8 mouse cellular contexts compared by ENCODE assay signal in the genomic region with DNA sequence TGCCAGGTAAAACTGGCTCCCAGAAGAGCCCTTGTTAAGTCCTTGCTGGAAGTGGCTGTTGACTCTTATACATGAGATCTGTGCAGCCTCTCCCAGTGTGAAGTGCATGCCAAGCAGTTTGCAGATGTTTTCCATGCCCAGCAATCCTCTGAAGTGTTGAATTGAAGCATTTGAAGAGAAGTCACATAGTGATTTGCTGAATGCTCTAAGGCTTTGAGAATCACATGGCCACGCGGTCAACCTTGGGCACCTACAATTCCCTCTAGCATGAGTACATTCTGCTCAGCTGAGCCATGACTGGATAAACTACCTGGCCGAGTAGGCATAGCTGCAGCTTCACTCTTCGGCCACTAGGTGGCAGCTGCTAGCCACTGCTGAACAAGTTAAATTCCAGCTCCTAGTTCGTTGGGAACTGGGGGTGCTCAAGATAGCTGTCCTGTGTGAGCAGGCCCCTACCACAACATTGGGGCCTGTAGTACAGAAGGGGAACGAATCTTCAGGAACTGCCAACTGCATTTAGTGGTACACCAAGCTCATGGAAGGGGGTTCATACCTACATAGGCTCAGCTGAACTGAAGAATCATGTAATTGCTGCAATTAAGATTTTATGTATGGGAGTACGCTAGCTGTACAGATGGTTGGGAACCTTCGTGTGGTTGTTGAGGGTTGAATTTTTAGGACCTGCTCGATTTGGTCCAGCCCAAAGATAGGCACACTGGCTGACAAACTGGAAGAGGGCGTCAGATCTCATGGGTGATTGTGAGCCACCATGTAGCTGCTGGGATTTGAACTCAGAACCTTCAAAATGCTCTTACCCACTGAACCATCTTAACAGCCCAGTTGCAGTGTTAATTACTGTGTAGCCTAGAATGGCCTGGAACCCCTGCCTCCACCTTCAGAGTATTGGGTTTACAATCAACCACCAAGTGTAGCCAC. TPM values are rescaled to one million over a fixed set of nuclear protein-coding genes. Genes with fewer than 3 reads are reported as not detected.
DNase-seq lines count a peak whose midpoint lies in the region; ATAC-seq and TF ChIP-seq lines count a peak whose summit lies in the region.

No protein-coding gene starts in this region.

- H3K4me2 ChIP-seq in heart, postnatal 0 days (ENCODE audit: low read depth, low read length), result no peak overlapping the region
- no peak overlapping the region for H3K4me2 ChIP-seq in lung, embryonic 14.5 days

- H3K36me3 ChIP-seq in ES-Bruce4 (ENCODE audit: control insufficient read depth, insufficient read depth, low read length, poor library complexity, severe bottlenecking), result peaks cover 46% of the 10 kb centered on the region
- peaks cover 48% of the 10 kb centered on the region for H3K36me3 ChIP-seq in heart, postnatal 0 days (replicated peaks; ENCODE audit: control insufficient read depth, insufficient read depth, low read length)
- H3K36me3 ChIP-seq in lung, embryonic 14.5 days (ENCODE audit: insufficient read depth), result peaks cover 58% of the 10 kb centered on the region
- peaks cover 43% of the 10 kb centered on the region for H3K36me3 ChIP-seq in thymus, adult 2 months (ENCODE audit: control insufficient read depth, insufficient read depth, low read length)

- WGBS in heart, postnatal 0 days, result 30% methylated on average over 10 of the region's 10 CpGs
- 27% methylated on average over 10 of the region's 10 CpGs for WGBS in lung, embryonic 14.5 days
- WGBS in thymus, adult 2 months, result 35% methylated on average over 10 of the region's 10 CpGs

- ATAC-seq in heart, postnatal 0 days (ENCODE audit: insufficient read depth, low read depth), result peak; percentile 71
- ATAC-seq in lung, embryonic 14.5 days (ENCODE audit: insufficient read depth), result peak; percentile 62

- H3K27ac ChIP-seq in ES-Bruce4 (ENCODE audit: insufficient read depth, low read length), result peak overlapping the region; percentile 42
- no peak overlapping the region for H3K27ac ChIP-seq in heart, postnatal 0 days (ENCODE audit: low read depth)
- no peak overlapping the region for H3K27ac ChIP-seq in lung, embryonic 14.5 days (ENCODE audit: low read depth)
- no peak overlapping the region; the same call in 1 of the 2 replicates for H3K27ac ChIP-seq in thymus, adult 2 months (ENCODE audit: control insufficient read depth, insufficient read depth, low read length)

- TF ChIP-seq POLR2A in ES-Bruce4 (IDR thresholded peaks at IDR 0.05; ENCODE audit: insufficient read depth, low read length), result peak; percentile 11
- no peak for TF ChIP-seq POLR2A in thymus, adult 2 months (IDR thresholded peaks at IDR 0.05; ENCODE audit: control insufficient read depth, extremely low read depth, insufficient read depth, low read length, poor library complexity)

- no peaks in the 10 kb centered on the region for H3K9me3 ChIP-seq in ES-Bruce4 (replicated peaks; ENCODE audit: control insufficient read depth, insufficient read depth, low read length, poor library complexity, severe bottlenecking)
- no peaks in the 10 kb centered on the region for H3K9me3 ChIP-seq in heart, postnatal 0 days (replicated peaks; ENCODE audit: control insufficient read depth, low read length)
- no peaks in the 10 kb centered on the region for H3K9me3 ChIP-seq in lung, embryonic 14.5 days (ENCODE audit: low read depth, low read length)

- no peak overlapping the region for H3K9ac ChIP-seq in ES-Bruce4 (ENCODE audit: low read depth, poor library complexity, severe bottlenecking)
- no peak overlapping the region for H3K9ac ChIP-seq in heart, postnatal 0 days (replicated peaks; ENCODE audit: low read depth, low read length)
- no peak overlapping the region; the same call in 1 of the 2 replicates for H3K9ac ChIP-seq in lung, embryonic 14.5 days

- peak; percentile 72 for DNase-seq in c-Kit-negative CD71-positive TER-119-positive erythroid progenitor cells, embryonic 14.5 days (ENCODE audit: low read depth, low spot score)
- DNase-seq in fibroblast of lung, adult 2 months (ENCODE audit: low read depth), result peak; percentile 64
- peak; percentile 85 for DNase-seq in heart, postnatal 0 days (ENCODE audit: low spot score)
- peak; percentile 71 to 79 for DNase-seq in kidney, postnatal 36 days
- peak; percentile 94 for DNase-seq in lung, embryonic 14.5 days
- peak; percentile 38 for DNase-seq in ovary, postnatal 10 days (ENCODE audit: low spot score)
- peak; percentile 76 for DNase-seq in thymus, adult 2 months

- TF ChIP-seq EP300 in ES-Bruce4 (IDR thresholded peaks at IDR 0.05; ENCODE audit: insufficient read depth, low read depth, low read length), result no peak
- no peak for TF ChIP-seq EP300 in heart, postnatal 0 days (IDR thresholded peaks at IDR 0.05; ENCODE audit: low read depth)

- H3K4me1 ChIP-seq in ES-Bruce4 (ENCODE audit: control insufficient read depth, insufficient read depth, low read length), result no peaks in the 10 kb centered on the region
- peaks cover 10% of the 10 kb centered on the region for H3K4me1 ChIP-seq in heart, postnatal 0 days (ENCODE audit: control insufficient read depth, insufficient read depth)
- H3K4me1 ChIP-seq in lung, embryonic 14.5 days (ENCODE audit: insufficient read depth), result peaks cover 7% of the 10 kb centered on the region
- peaks cover 11% of the 10 kb centered on the region for H3K4me1 ChIP-seq in thymus, adult 2 months (replicated peaks; ENCODE audit: control insufficient read depth, insufficient read depth, low read length)

- H3K27me3 ChIP-seq in ES-Bruce4 (ENCODE audit: control insufficient read depth, insufficient read depth, low read length, poor library complexity, severe bottlenecking), result no peaks in the 10 kb centered on the region
- no peaks in the 10 kb centered on the region for H3K27me3 ChIP-seq in heart, postnatal 0 days (ENCODE audit: control insufficient read depth, insufficient read depth, low read length)
- no peaks in the 10 kb centered on the region for H3K27me3 ChIP-seq in lung, embryonic 14.5 days (ENCODE audit: insufficient read depth, low read length)
- H3K27me3 ChIP-seq in thymus, adult 2 months (ENCODE audit: control insufficient read depth, insufficient read depth, low read length), result no peaks in the 10 kb centered on the region

- TF ChIP-seq CTCF in ES-Bruce4 (IDR thresholded peaks at IDR 0.05; ENCODE audit: low read depth, low read length), result peak; percentile 97
- peak; percentile 99 for TF ChIP-seq CTCF in heart, postnatal 0 days (IDR thresholded peaks at IDR 0.05; ENCODE audit: low read depth)
- TF ChIP-seq CTCF in lung, embryonic 14.5 days (IDR thresholded peaks at IDR 0.05; ENCODE audit: low read depth), result peak; percentile 100
- TF ChIP-seq CTCF in thymus, adult 2 months (IDR thresholded peaks at IDR 0.05; ENCODE audit: borderline replicate concordance, control insufficient read depth, extremely low read depth, insufficient read depth, low read length, poor library complexity), result peak; percentile 84; the same call in 1 of the 2 replicates

- no peak overlapping the region for H3K4me3 ChIP-seq in ES-Bruce4 (ENCODE audit: low read depth, low read length)
- no peak overlapping the region for H3K4me3 ChIP-seq in heart, postnatal 0 days (ENCODE audit: low read depth, low read length)
- no peak overlapping the region for H3K4me3 ChIP-seq in lung, embryonic 14.5 days (ENCODE audit: low read depth, low read length)
- no peak overlapping the region for H3K4me3 ChIP-seq in thymus, adult 2 months (ENCODE audit: control insufficient read depth, insufficient read depth, low read length)

RNA-seq across cellular contexts. Expression of a gene that starts 6.4 kb away (rescaled TPM):
- 2,100 and 2,446 TPM in 2 replicates for polyA plus RNA-seq in ES-Bruce4 (2011; ENCODE audit: insufficient read depth, insufficient read length, low read depth, missing spikeins)
- 530 and 642 TPM in 2 replicates for total RNA-seq in heart, postnatal 0 days (2014; rRNA removed; ENCODE audit: low replicate concordance)
- 980 and 1,040 TPM in 2 replicates for polyA plus RNA-seq in heart, postnatal 0 days (2015; fragmentation: Nextera tagmentation; extraction: Ambion mirVana)
- polyA plus RNA-seq in lung, embryonic 14.5 days (2014; fragmentation: Nextera tagmentation; extraction: Ambion mirVana), result 3,015 and 3,069 TPM in 2 replicates
- polyA plus RNA-seq in thymus, adult 2 months (2012; rRNA removed), result 543 and 698 TPM in 2 replicates

RNA-seq across cellular contexts. Expression of a gene that starts 6.6 kb away (rescaled TPM):
- polyA plus RNA-seq in ES-Bruce4 (2011; ENCODE audit: insufficient read depth, insufficient read length, low read depth, missing spikeins), result 2.8 and 2.9 TPM in 2 replicates
- total RNA-seq in heart, postnatal 0 days (2014; rRNA removed; ENCODE audit: low replicate concordance), result 2.8 TPM in 1 of 2 replicates, not detected in the other
- 0.33 and 0.70 TPM in 2 replicates for polyA plus RNA-seq in heart, postnatal 0 days (2015; fragmentation: Nextera tagmentation; extraction: Ambion mirVana)
- polyA plus RNA-seq in lung, embryonic 14.5 days (2014; fragmentation: Nextera tagmentation; extraction: Ambion mirVana), result 0.16 and 0.24 TPM in 2 replicates
- 38.2 and 44.0 TPM in 2 replicates for polyA plus RNA-seq in thymus, adult 2 months (2012; rRNA removed)

RNA-seq across cellular contexts. Expression of a gene that starts 12.2 kb away (rescaled TPM):
- polyA plus RNA-seq in ES-Bruce4 (2011; ENCODE audit: insufficient read depth, insufficient read length, low read depth, missing spikeins), result 90.5 and 108 TPM in 2 replicates
- 16.0 and 28.2 TPM in 2 replicates for total RNA-seq in heart, postnatal 0 days (2014; rRNA removed; ENCODE audit: low replicate concordance)
- polyA plus RNA-seq in heart, postnatal 0 days (2015; fragmentation: Nextera tagmentation; extraction: Ambion mirVana), result 37.0 TPM in 2 replicates
- polyA plus RNA-seq in lung, embryonic 14.5 days (2014; fragmentation: Nextera tagmentation; extraction: Ambion mirVana), result 109 and 120 TPM in 2 replicates
- 1,726 and 1,877 TPM in 2 replicates for polyA plus RNA-seq in thymus, adult 2 months (2012; rRNA removed)

RNA-seq across cellular contexts. Expression of a gene that starts 20.7 kb away (rescaled TPM):
- 0.75 and 1.1 TPM in 2 replicates for polyA plus RNA-seq in ES-Bruce4 (2011; ENCODE audit: insufficient read depth, insufficient read length, low read depth, missing spikeins)
- total RNA-seq in heart, postnatal 0 days (2014; rRNA removed; ENCODE audit: low replicate concordance), result not detected in 2 replicates
- not detected in 2 replicates for polyA plus RNA-seq in heart, postnatal 0 days (2015; fragmentation: Nextera tagmentation; extraction: Ambion mirVana)
- not detected in 2 replicates for polyA plus RNA-seq in lung, embryonic 14.5 days (2014; fragmentation: Nextera tagmentation; extraction: Ambion mirVana)
- polyA plus RNA-seq in thymus, adult 2 months (2012; rRNA removed), result not detected in 2 replicates

RNA-seq across cellular contexts. Expression of a gene that starts 20.8 kb away (rescaled TPM):
- not detected in 2 replicates for polyA plus RNA-seq in ES-Bruce4 (2011; ENCODE audit: insufficient read depth, insufficient read length, low read depth, missing spikeins)
- not detected in 2 replicates for total RNA-seq in heart, postnatal 0 days (2014; rRNA removed; ENCODE audit: low replicate concordance)
- not detected in 2 replicates for polyA plus RNA-seq in heart, postnatal 0 days (2015; fragmentation: Nextera tagmentation; extraction: Ambion mirVana)
- polyA plus RNA-seq in lung, embryonic 14.5 days (2014; fragmentation: Nextera tagmentation; extraction: Ambion mirVana), result not detected in 2 replicates
- polyA plus RNA-seq in thymus, adult 2 months (2012; rRNA removed), result 0.15 TPM in 1 of 2 replicates, not detected in the other

Comparison
In these comparisons a context has a peak if more than half of its experiments do, and no peak if none do; other contexts are left out.
1. DNase-seq: peak in every context shown above with its lines; median percentile 94 in lung, embryonic 14.5 days; 85 in heart, postnatal 0 days; 76 in thymus, adult 2 months; 75 in kidney, postnatal 36 days; 72 in c-Kit-negative CD71-positive TER-119-positive erythroid progenitor cells, embryonic 14.5 days; 64 in fibroblast of lung, adult 2 months; 38 in ovary, postnatal 10 days.
2. RNA of a gene that starts 6.6 kb away (polyA plus RNA-seq): 38.2 to 44.0 TPM in thymus, adult 2 months; 2.8 to 2.9 TPM in ES-Bruce4, 0.33 to 0.70 TPM in heart, postnatal 0 days and 0.16 to 0.24 TPM in lung, embryonic 14.5 days; every median in the first group is over 10 times any median in the second.
3. RNA of a gene that starts 12.2 kb away (polyA plus RNA-seq): 1,726 to 1,877 TPM in thymus, adult 2 months; 109 to 120 TPM in lung, embryonic 14.5 days, 90.5 to 108 TPM in ES-Bruce4 and 37.0 TPM in heart, postnatal 0 days; every median in the first group is over 10 times any median in the second.
4. Peak in every context shown above with its lines, with median percentiles within 50 percentile points of each other: CTCF ChIP-seq.